Mouse (Mus musculus): ENCODE measurements around the gene Acads. TPM values are rescaled to one million over a fixed set of nuclear protein-coding genes. Genes with fewer than 3 reads are reported as not detected.
"Not testable (repeated sequence)": the region's sequence is repeated elsewhere in the genome, so short reads cannot be mapped to it uniquely, and the experiment has no call there.

Acads gene
- polyA plus RNA-seq, 1 experiment from 2014 or later, result 72.6 TPM

DNA sequence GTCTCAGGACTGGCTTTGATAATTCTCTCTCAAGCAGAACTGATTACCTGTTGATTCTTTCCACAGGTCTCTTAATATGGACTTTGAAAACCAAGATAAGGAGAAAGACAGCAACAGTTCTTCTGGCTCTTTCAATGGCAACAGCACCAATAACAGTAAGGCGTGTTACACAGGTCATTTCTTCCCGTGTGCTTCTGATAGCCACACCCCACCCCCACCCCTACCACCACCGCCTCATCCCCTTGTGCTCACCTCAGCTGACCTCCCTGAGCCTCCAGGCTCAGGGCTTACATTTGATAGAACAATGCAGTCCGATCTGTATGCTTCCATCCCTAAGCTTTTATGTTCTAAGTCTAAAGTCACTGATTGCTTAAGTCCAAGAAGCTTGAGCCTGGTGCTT lies 44.4 kb downstream of the Acads start:
- H3K4me1 ChIP-seq, result no peaks in the 10 kb centered on the region
- no peak overlapping the region for H3K4me3 ChIP-seq
- H3K36me3 ChIP-seq (replicated peaks), result peaks cover 48% of the 10 kb centered on the region
- no peak overlapping the region for H3K27ac ChIP-seq (replicated peaks)
- no peaks in the 10 kb centered on the region for H3K27me3 ChIP-seq (replicated peaks; ENCODE audit: low read depth, poor library complexity, severe bottlenecking)
- 85% methylated on average over 4 of the region's 4 CpGs for WGBS
- no peaks in the 10 kb centered on the region for H3K9me3 ChIP-seq
- DNase-seq (ENCODE audit: low spot score), result no peak

DNA sequence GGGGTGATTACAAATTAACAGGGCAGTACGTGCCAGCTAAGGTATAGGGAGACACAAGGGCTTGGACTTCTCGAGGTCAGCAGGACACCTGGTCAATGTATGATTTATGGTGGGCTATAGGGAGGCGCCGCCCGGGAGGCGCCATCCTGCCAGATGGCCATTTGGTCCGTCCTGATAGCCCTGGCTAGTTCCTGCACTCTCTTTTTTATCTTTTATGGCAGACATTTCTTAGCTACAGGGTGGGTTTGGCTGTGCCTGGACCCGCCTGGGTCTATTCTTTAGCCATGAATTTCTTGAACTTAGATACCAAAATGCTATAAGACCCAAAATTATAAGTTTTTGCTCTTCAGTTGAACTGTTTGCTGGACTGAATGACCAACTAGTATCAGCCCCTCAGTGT lies 45.8 kb downstream of the Acads start:
- not testable (repeated sequence) for H3K27ac ChIP-seq (replicated peaks); H3K4me3 ChIP-seq; H3K4me1 ChIP-seq; DNase-seq (ENCODE audit: low spot score); H3K27me3 ChIP-seq (replicated peaks; ENCODE audit: low read depth, poor library complexity, severe bottlenecking); H3K9me3 ChIP-seq
- peaks cover 43% of the 10 kb centered on the region for H3K36me3 ChIP-seq (replicated peaks)
- 89% methylated on average over 8 of the region's 8 CpGs for WGBS

DNA sequence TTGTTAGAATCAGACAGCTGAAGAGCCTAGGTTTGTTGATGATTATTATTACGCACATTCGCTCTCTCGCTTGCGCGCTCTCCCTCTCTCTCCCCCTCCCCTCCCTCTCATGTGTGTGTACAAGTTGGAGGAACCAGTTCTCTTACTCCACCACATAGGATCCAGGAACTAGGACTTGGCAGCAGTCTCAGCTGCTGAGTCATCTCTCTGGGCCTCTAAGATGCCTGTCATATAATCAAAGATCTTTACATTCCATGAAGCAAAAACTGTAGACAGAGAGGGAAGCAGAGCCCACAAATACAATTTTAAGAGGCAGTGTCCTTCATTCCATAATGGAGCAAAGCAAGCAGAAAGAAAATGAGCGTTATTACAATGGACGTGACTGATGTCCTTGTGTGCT lies 47.0 kb downstream of the Acads start:
- Histone ChIP-seq H3K27me3 (replicated peaks; ENCODE audit: low read depth, poor library complexity, severe bottlenecking) (no peaks in the 10 kb centered on the region), H3K36me3 (replicated peaks) (peaks cover 31% of the 10 kb centered on the region), H3K4me3 (no peak overlapping the region), H3K27ac (replicated peaks) (no peak overlapping the region), H3K4me1 (no peaks in the 10 kb centered on the region), H3K9me3 (no peaks in the 10 kb centered on the region)
- WGBS, result 93% methylated on average over 7 of the region's 7 CpGs
- DNase-seq (ENCODE audit: low spot score), result no peak

DNA sequence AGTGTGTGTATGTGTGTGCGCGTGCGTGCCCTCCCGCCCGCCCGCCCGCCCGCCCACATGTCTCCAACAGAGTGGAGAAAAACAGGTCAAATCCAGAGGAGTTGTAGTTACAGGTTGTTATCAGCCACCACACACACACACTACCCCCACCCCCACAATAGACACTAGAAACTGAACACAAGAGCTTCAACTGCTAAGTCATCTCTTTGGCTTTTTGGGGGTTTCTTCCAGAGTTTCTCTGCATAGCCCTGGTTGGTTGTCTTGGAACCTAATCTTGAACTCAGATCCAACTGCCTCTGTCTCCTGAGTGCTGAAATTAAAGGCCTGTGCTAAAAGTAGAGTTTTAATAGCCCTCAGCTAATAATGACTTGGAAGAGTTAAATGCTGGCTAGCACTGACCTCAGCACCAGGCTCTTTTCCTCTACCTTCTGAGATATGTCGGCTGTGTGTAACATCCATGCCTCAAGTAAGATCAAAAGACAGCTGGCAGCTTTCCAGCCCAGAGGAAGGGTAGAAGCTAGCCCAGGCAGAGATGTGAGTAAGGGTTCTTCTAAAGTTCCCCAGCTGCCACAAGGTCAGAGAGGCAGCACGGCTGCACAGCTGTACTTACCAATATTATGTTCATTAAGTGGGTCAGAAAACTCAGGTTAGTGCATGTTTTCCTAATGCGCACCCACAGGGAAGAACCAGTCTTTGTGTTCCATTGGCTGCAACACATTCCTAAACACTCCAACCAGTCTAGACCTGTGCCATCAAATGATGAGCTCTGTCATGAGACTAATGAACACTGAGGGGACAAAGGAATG lies 47.8 kb downstream of the Acads start:
- Histone ChIP-seq H3K9me3 (no peaks in the 10 kb centered on the region), H3K36me3 (replicated peaks) (peaks cover 25% of the 10 kb centered on the region), H3K4me1 (no peaks in the 10 kb centered on the region), H3K4me3 (no peak overlapping the region), H3K27me3 (replicated peaks; ENCODE audit: low read depth, poor library complexity, severe bottlenecking) (no peaks in the 10 kb centered on the region), H3K27ac (replicated peaks) (no peak overlapping the region)
- WGBS, result 90% methylated on average over 11 of the region's 11 CpGs
- no peak for DNase-seq (ENCODE audit: low spot score)

DNA sequence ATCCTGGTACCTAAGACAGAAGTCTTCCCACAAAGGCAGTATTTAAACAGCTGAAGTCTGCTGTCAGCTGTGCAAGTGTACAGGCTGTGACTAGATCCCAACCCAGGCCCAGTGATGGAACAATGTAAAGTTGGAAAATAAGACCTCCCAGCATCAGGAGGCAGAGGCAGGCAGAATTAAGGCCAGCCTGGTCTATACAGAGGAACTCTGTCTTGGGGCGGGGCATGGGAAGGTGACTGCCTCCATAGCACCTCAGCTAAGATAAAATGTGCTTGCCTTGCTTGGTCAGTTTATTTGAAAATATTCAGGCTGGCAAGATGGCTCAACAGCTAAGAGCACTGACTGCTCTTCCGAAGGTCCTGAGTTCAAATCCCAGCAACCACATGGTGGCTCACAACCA lies 48.7 kb downstream of the Acads start:
- H3K9me3 ChIP-seq, result no peaks in the 10 kb centered on the region
- WGBS, result 96% methylated on average over 2 of the region's 2 CpGs
- H3K27me3 ChIP-seq (replicated peaks; ENCODE audit: low read depth, poor library complexity, severe bottlenecking), result no peaks in the 10 kb centered on the region
- no peak overlapping the region for H3K4me3 ChIP-seq
- H3K27ac ChIP-seq (replicated peaks), result no peak overlapping the region
- H3K36me3 ChIP-seq (replicated peaks), result peaks cover 22% of the 10 kb centered on the region
- no peaks in the 10 kb centered on the region for H3K4me1 ChIP-seq
- DNase-seq (ENCODE audit: low spot score), result no peak

DNA sequence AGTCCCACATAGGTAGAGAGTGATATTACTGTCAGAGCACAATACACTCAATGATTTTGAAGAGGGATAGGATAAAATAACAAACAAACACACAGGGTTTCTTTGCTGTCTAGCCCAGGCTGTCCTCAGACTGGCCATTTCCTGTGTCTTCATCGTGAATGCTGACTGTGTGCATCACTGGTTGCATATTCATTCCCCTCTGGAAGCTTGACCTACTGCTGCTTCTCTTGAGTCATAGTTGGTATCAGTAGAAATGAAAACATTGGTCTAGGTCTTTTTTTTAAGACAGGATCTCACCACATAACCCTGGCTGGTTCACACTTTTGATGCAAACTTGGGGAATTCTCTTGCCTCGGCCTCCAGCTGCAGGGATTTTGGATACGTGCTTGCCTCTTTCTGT lies 49.5 kb downstream of the Acads start:
- Histone ChIP-seq H3K36me3 (replicated peaks) (peaks cover 13% of the 10 kb centered on the region), H3K9me3 (no peaks in the 10 kb centered on the region), H3K27me3 (replicated peaks; ENCODE audit: low read depth, poor library complexity, severe bottlenecking) (no peaks in the 10 kb centered on the region), H3K27ac (replicated peaks) (no peak overlapping the region), H3K4me3 (no peak overlapping the region), H3K4me1 (no peaks in the 10 kb centered on the region)
- 93% methylated on average over 3 of the region's 3 CpGs for WGBS
- no peak for DNase-seq (ENCODE audit: low spot score)

DNA sequence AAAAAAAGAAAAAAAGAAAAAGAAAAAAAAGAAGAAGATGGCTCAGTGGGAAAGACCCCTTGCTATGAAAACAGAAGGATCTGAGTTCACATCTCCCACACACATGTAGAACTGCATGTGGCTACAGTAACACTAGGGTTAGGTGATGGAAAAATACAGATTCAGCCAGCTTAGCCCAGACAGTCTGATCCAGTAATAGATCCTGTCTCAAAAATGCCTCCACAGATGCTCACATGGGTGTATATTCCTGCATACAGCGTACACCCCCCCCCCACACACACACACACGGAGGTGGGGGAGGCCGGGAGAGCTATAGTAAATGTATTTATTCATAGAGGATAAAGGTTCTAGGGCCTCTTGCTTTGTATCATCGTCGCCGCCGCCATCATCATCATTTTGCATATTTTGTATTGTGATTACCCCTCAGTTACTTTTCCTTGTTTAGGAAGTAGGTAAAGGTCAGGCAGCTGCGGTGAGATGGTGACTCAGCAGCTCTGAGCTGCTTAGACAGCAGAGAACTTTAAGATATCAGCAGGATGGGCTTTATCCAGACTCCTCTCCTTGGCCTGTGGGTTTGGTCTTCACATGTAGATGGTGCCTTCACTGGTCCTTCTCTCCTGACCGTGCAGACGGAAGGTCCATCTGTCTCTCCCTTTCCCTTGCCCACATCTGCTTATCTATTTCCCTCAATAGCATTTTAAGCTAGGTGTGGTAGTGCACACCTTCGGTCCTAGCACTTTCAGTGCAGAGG lies 50.3 kb downstream of the Acads start:
- H3K27me3 ChIP-seq (replicated peaks; ENCODE audit: low read depth, poor library complexity, severe bottlenecking), result no peaks in the 10 kb centered on the region
- WGBS, result 93% methylated on average over 11 of the region's 11 CpGs
- H3K27ac ChIP-seq (replicated peaks), result no peak overlapping the region
- no peak for DNase-seq (ENCODE audit: low spot score)
- no peaks in the 10 kb centered on the region for H3K4me1 ChIP-seq
- H3K4me3 ChIP-seq, result no peak overlapping the region
- no peaks in the 10 kb centered on the region for H3K9me3 ChIP-seq
- H3K36me3 ChIP-seq (replicated peaks), result peaks cover 18% of the 10 kb centered on the region

DNA sequence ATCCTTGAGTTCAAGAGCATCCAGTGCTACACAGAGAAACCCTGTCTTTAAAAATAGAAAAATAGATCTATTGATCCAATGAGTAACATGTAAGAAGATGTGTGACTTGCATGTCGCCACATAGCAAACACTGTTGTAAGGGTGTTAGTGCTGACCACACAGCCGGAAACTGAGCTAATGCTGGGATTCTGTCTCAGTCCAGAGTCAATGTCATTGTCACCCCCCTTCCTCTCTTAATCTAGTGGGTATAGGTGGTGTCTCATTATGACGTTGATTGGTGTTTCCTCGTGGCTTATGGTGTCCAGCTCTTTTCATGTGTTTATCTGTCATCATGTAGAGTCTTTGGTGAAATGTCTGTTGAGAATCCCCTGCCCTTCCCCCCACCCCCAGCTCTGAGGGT lies 52.9 kb downstream of the Acads start:
- Histone ChIP-seq H3K4me1 (no peaks in the 10 kb centered on the region), H3K27me3 (replicated peaks; ENCODE audit: low read depth, poor library complexity, severe bottlenecking) (no peaks in the 10 kb centered on the region), H3K27ac (replicated peaks) (no peak overlapping the region), H3K9me3 (no peaks in the 10 kb centered on the region), H3K36me3 (replicated peaks) (peaks cover 38% of the 10 kb centered on the region), H3K4me3 (no peak overlapping the region)
- no peak for DNase-seq (ENCODE audit: low spot score)
- WGBS, result 90% methylated on average over 4 of the region's 4 CpGs

DNA sequence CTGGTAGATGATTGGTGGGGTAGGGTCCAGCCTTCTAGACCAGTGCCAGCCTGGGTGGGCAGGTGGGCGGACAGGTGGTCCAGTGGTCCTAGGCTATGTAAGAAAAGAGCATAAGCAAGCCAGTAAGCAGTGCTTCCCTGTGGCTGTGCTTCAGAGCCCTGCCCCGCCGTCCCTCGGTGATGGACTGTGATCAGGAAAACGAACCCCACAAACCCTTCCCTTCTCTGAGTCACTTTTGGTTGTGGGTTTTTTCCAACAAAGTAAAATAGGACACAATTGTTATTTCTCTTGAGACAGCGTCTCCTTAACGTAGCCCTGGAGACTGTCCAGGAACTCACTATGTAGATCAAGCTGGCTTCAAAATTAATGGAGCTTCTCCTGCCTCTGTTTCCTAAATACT lies 55.8 kb downstream of the Acads start:
- no peak for DNase-seq (ENCODE audit: low spot score)
- WGBS, result 95% methylated on average over 7 of the region's 7 CpGs
- no peak overlapping the region for H3K27ac ChIP-seq (replicated peaks)
- no peak overlapping the region for H3K4me3 ChIP-seq
- H3K36me3 ChIP-seq (replicated peaks), result peaks cover 34% of the 10 kb centered on the region
- no peaks in the 10 kb centered on the region for H3K27me3 ChIP-seq (replicated peaks; ENCODE audit: low read depth, poor library complexity, severe bottlenecking)
- no peaks in the 10 kb centered on the region for H3K9me3 ChIP-seq
- no peaks in the 10 kb centered on the region for H3K4me1 ChIP-seq

DNA sequence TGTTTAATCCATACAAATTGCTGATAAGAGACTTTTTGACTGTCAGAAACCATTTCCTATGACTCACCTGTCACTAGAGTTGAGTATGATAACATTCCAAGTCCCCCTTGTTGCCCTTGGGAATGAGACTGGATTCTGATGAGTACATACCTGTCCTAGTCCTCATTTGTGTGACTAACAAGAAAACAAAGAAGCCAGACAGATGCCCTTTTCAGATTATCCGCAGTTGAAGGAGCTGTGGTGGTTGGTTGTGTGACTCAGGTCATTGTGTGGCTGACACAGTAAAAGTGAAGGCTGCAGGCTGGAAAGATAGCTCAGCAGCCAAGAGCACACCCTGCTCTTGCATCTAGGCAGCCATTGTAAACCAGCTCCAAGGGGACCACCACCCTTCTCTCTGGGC lies 56.6 kb downstream of the Acads start:
- Histone ChIP-seq H3K4me3 (no peak overlapping the region), H3K9me3 (no peaks in the 10 kb centered on the region), H3K4me1 (no peaks in the 10 kb centered on the region), H3K27me3 (replicated peaks; ENCODE audit: low read depth, poor library complexity, severe bottlenecking) (no peaks in the 10 kb centered on the region), H3K36me3 (replicated peaks) (peaks cover 34% of the 10 kb centered on the region), H3K27ac (replicated peaks) (no peak overlapping the region)
- no peak for DNase-seq (ENCODE audit: low spot score)
- 88% methylated on average over 1 of the region's 1 CpGs for WGBS

DNA sequence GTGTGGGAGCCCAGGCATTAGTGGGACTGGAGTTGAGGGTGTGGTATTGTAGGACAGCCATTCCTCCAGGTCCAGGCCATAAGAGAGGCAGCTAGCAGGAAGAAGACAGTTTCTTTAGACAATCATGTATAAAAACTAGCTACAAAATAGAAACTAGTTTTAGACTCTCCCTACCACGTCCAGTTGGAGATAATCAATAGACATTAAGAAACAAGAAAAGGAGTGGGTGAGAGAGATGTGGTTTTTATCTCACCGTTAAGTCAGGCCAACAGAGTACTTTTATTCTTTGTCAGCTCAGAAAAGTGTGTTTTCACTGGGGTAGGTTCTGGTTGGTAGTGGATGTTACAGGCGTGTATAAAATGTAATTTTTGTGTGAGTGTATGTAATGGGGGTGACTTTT lies 58.2 kb downstream of the Acads start:
- Histone ChIP-seq H3K4me1 (no peaks in the 10 kb centered on the region), H3K27me3 (replicated peaks; ENCODE audit: low read depth, poor library complexity, severe bottlenecking) (no peaks in the 10 kb centered on the region), H3K27ac (replicated peaks) (no peak overlapping the region), H3K4me3 (no peak overlapping the region), H3K36me3 (replicated peaks) (peaks cover 45% of the 10 kb centered on the region), H3K9me3 (no peaks in the 10 kb centered on the region)
- WGBS, result 92% methylated on average over 3 of the region's 3 CpGs
- no peak for DNase-seq (ENCODE audit: low spot score)

Data from embryonic facial prominence, embryonic 10.5 days (tissue).